Comparison of ENCODE assay signal across 34 mouse cellular contexts in genomic region chr2:69324881-69325660, GRCm38 (mm10). TPM values are rescaled to one million over a fixed set of nuclear protein-coding genes. Genes with fewer than 3 reads are reported as not detected.
DNase-seq lines count a peak whose midpoint lies in the region; ATAC-seq lines count a peak whose summit lies in the region.
"Had no signal": no experiment of that assay in that cellular context is flagged by ENCODE, and none has a peak within 500 bp of the region (broad histone marks: within the 10 kb centered on the region; RNA-seq: fewer than 3 reads in every experiment).

No protein-coding gene starts in this region.

- H3K9me3 ChIP-seq in liver, embryonic 16.5 days (replicated peaks; ENCODE audit: control insufficient read depth, low read length), result no peaks in the 10 kb centered on the region
- H3K9me3 ChIP-seq in hindbrain, embryonic 16.5 days (ENCODE audit: control insufficient read depth, low read length), result no peaks in the 10 kb centered on the region
- H3K9me3 ChIP-seq: embryonic facial prominence, embryonic 10.5 days; embryonic facial prominence, embryonic 15.5 days; forebrain, embryonic 13.5 days; hindbrain, embryonic 15.5 days; limb, embryonic 12.5 days; midbrain, embryonic 15.5 days; neural tube, embryonic 15.5 days had no signal

- ATAC-seq in liver, embryonic 16.5 days (ENCODE audit: low read depth), result peak; percentile 61
- no peak for ATAC-seq in hindbrain, embryonic 16.5 days
- ATAC-seq: forebrain, embryonic 13.5 days; midbrain, embryonic 15.5 days had no signal

- no peak overlapping the region for H3K4me2 ChIP-seq in liver, embryonic 16.5 days (ENCODE audit: low read depth, low read length)
- H3K4me2 ChIP-seq in hindbrain, embryonic 16.5 days (ENCODE audit: low read length), result no peak overlapping the region
- H3K4me2 ChIP-seq: embryonic facial prominence, embryonic 15.5 days; forebrain, embryonic 13.5 days; heart, embryonic 11.5 days; hindbrain, embryonic 15.5 days; limb, embryonic 12.5 days; midbrain, embryonic 15.5 days; neural tube, embryonic 15.5 days had no signal

- no peak overlapping the region for H3K9ac ChIP-seq in liver, embryonic 16.5 days (ENCODE audit: low read depth, low read length)
- H3K9ac ChIP-seq in hindbrain, embryonic 16.5 days (ENCODE audit: low read depth, low read length), result no peak overlapping the region
- H3K9ac ChIP-seq: embryonic facial prominence, embryonic 15.5 days; forebrain, embryonic 13.5 days; hindbrain, embryonic 15.5 days; limb, embryonic 12.5 days; midbrain, embryonic 15.5 days; neural tube, embryonic 15.5 days had no signal

- no peaks in the 10 kb centered on the region for H3K36me3 ChIP-seq in liver, embryonic 16.5 days (ENCODE audit: control insufficient read depth, insufficient read depth)
- H3K36me3 ChIP-seq in hindbrain, embryonic 16.5 days (ENCODE audit: control insufficient read depth, insufficient read depth, low read length), result no peaks in the 10 kb centered on the region
- H3K36me3 ChIP-seq: embryonic facial prominence, embryonic 10.5 days; embryonic facial prominence, embryonic 15.5 days; hindbrain, embryonic 15.5 days; limb, embryonic 12.5 days; midbrain, embryonic 15.5 days; neural tube, embryonic 15.5 days had no signal

- H3K27me3 ChIP-seq in liver, embryonic 16.5 days (ENCODE audit: control insufficient read depth, insufficient read depth, low read depth, low read length), result no peaks in the 10 kb centered on the region
- no peaks in the 10 kb centered on the region for H3K27me3 ChIP-seq in hindbrain, embryonic 16.5 days (replicated peaks; ENCODE audit: control insufficient read depth, insufficient read depth, low read length)
- H3K27me3 ChIP-seq: CH12.LX; embryonic facial prominence, embryonic 15.5 days; forebrain, embryonic 13.5 days; hindbrain, embryonic 15.5 days; limb, embryonic 12.5 days; midbrain, embryonic 15.5 days; neural tube, embryonic 15.5 days had no signal

- no peak overlapping the region for H3K4me3 ChIP-seq in liver, embryonic 16.5 days (ENCODE audit: low read depth, low read length)
- H3K4me3 ChIP-seq in hindbrain, embryonic 16.5 days (ENCODE audit: low read length), result no peak overlapping the region
- H3K4me3 ChIP-seq: embryonic facial prominence, embryonic 10.5 days; embryonic facial prominence, embryonic 15.5 days; forebrain, embryonic 13.5 days; hindbrain, embryonic 15.5 days; limb, embryonic 12.5 days; midbrain, embryonic 15.5 days; neural tube, embryonic 15.5 days had no signal

- DNase-seq in layer of hippocampus, adult 9-11 months, result peak; percentile 4
- DNase-seq in layer of hippocampus, adult 18-20 months (ENCODE audit: low spot score in 2 of 2), result no peak
- peak; percentile 85 for DNase-seq in 3T3-L1 (ENCODE audit: low read depth, low spot score)
- DNase-seq in brain, adult 2 months (ENCODE audit: low read depth, low spot score), result peak; percentile 6
- no peak for DNase-seq in kidney, postnatal 25 days
- no peak for DNase-seq in kidney, adult 11 months
- DNase-seq: adrenal gland, postnatal 14 days; cerebellum, adult 8-10 months; cerebellum, postnatal 25 days; gastrocnemius, postnatal 14 days; kidney, adult 2 months; kidney, postnatal 4 days; lung, adult 2 months; lung, postnatal 10 days; retina, postnatal 1 day; thymus, postnatal 4 days had no signal

- no peaks in the 10 kb centered on the region for H3K4me1 ChIP-seq in liver, embryonic 16.5 days (ENCODE audit: control insufficient read depth, low read depth, low read length)
- no peaks in the 10 kb centered on the region; the same call in 1 of the 2 replicates for H3K4me1 ChIP-seq in hindbrain, embryonic 16.5 days (ENCODE audit: control insufficient read depth, insufficient read depth, low read depth, low read length)
- H3K4me1 ChIP-seq: embryonic facial prominence, embryonic 10.5 days; embryonic facial prominence, embryonic 15.5 days; hindbrain, embryonic 15.5 days; midbrain, embryonic 15.5 days; neural tube, embryonic 15.5 days had no signal

- H3K27ac ChIP-seq in liver, embryonic 16.5 days (ENCODE audit: low read length), result no peak overlapping the region
- no peak overlapping the region for H3K27ac ChIP-seq in hindbrain, embryonic 16.5 days (ENCODE audit: low read depth, low read length)
- H3K27ac ChIP-seq: embryonic facial prominence, embryonic 10.5 days; embryonic facial prominence, embryonic 15.5 days; forebrain, embryonic 13.5 days; hindbrain, embryonic 15.5 days; limb, embryonic 12.5 days; midbrain, embryonic 15.5 days; neural tube, embryonic 15.5 days had no signal

- WGBS in liver, embryonic 16.5 days (ENCODE audit: insufficient replicate concordance), result 46% methylated on average over 5 of the region's 5 CpGs
- 85% methylated on average over 5 of the region's 5 CpGs for WGBS in hindbrain, embryonic 16.5 days

RNA-seq across cellular contexts. Expression of gene Abcb11, which starts 17.3 kb away (rescaled TPM):
- total RNA-seq in layer of hippocampus, adult 18-20 months (2021), result not detected
- polyA plus RNA-seq in liver, embryonic 16.5 days (2015; fragmentation: Nextera tagmentation; extraction: Ambion mirVana), result 18.7 and 20.9 TPM in 2 replicates
- polyA plus RNA-seq in hindbrain, embryonic 16.5 days (2015; fragmentation: Nextera tagmentation; extraction: Ambion mirVana), result 0.10 TPM in 1 of 2 replicates, not detected in the other
- total RNA-seq: gastrocnemius, postnatal 14 days; granulocyte monocyte progenitor cell, adult 5-6 weeks; hematopoietic stem cell, adult 5-6 weeks had no signal
- polyA plus RNA-seq: embryonic facial prominence, embryonic 10.5 days; forebrain, embryonic 13.5 days; heart, embryonic 11.5 days; heart, postnatal 0 days; hindbrain, embryonic 15.5 days; intestine, embryonic 14.5 days; kidney, adult 2 months; limb, embryonic 12.5 days; midbrain, embryonic 15.5 days; spleen, adult 2 months had no signal

RNA-seq across cellular contexts. Expression of gene Dhrs9, which starts 55.2 kb away (rescaled TPM):
- total RNA-seq in layer of hippocampus, adult 18-20 months (2021), result not detected
- polyA plus RNA-seq in liver, embryonic 16.5 days (2015; fragmentation: Nextera tagmentation; extraction: Ambion mirVana), result 0.14 and 0.22 TPM in 2 replicates
- 0.04 TPM in 1 of 2 replicates, not detected in the other for polyA plus RNA-seq in hindbrain, embryonic 16.5 days (2015; fragmentation: Nextera tagmentation; extraction: Ambion mirVana)
- total RNA-seq: CH12.LX; gastrocnemius, postnatal 14 days; left cerebral cortex, postnatal 10 days had no signal
- polyA plus RNA-seq: embryonic facial prominence, embryonic 10.5 days; forebrain, embryonic 13.5 days; heart, embryonic 11.5 days; hindbrain, embryonic 15.5 days; intestine, embryonic 14.5 days; kidney, embryonic 16.5 days; limb, embryonic 12.5 days; midbrain, embryonic 15.5 days; neural tube, embryonic 15.5 days had no signal

Comparison
In these comparisons a context has a peak if more than half of its experiments do, and no peak if none do; other contexts are left out.
1. DNase-seq: peak in layer of hippocampus, adult 9-11 months (single experiment), 3T3-L1 (single experiment) and brain, adult 2 months (single experiment); none in layer of hippocampus, adult 18-20 months (0 of 2), kidney, postnatal 25 days (0 of 2) and kidney, adult 11 months (single experiment).
2. RNA of gene Abcb11, which starts 17.3 kb away (polyA plus RNA-seq): 18.7 to 20.9 TPM in liver, embryonic 16.5 days; 0.10 TPM in hindbrain, embryonic 16.5 days; every median in the first group is over 10 times any median in the second.